Mouse (Mus musculus): ENCODE data around the gene Sorl1.

DNA sequence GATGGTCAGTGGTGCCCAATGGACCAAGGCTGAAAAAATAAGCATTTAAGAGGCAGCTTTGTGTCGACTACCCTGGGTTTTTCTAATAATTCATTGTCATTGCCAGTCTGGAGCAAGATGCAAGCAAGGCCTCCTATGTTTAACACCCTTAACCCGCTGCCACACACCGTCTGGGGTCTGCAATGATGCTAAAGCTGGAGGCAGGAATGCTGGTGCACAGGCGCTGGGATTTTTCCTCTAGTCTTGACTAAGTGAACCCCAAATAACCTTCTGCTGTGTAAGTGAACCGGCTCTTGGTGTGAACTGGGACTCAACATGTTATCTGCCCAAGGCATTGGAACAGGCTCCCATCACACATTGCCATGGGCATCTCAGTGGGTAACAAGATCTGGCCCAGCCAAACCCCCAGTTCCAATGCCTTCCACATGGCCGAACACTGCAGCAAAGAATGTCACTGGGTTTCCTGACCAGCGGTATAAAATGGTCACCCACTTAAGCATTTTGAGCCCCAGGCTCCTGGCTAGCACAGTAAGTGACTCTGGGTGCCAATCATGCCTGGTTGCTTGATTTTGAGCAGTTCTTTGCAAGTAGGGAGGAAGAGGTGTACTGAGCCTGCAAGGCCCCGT, 186.6 kb downstream of the Sorl1 start:
- TF ChIP-seq CTCF (IDR thresholded peaks at IDR 0.05; ENCODE audit: low read depth): no peak
- no peak for TF ChIP-seq EP300 (IDR thresholded peaks at IDR 0.05; ENCODE audit: low read depth)
